Mouse (Mus musculus) lung, embryonic 14.5 days (tissue): Measurements from ENCODE around the gene Prkce. TPM values are rescaled to one million over a fixed set of nuclear protein-coding genes. Genes with fewer than 3 reads are reported as not detected.

Source experiments
- ATAC-seq: fragments of 200-750 bp; cut with Nextera tagmentation; 2 replicates; pipeline ENCODE4 v1.8.0; 2017; ENCODE audit warnings: mild to moderate bottlenecking, moderate TSS enrichment, moderate library complexity; ENCODE audit not compliant: insufficient read depth
- DNase-seq: peaks from one replicate; pipeline ENCODE4 v3.0.0-alpha.2; 2015
- H3K27ac ChIP-seq: fragments of 300-500 bp; sonication (generic); 2 replicates; pipeline ENCODE4 v1.5.1; 2014; ENCODE audit warnings: low read depth, mild to moderate bottlenecking, moderate library complexity
- H3K27me3 ChIP-seq: fragments of 300-500 bp; sonication (generic); 2 replicates; pipeline ENCODE4 v1.6.1; 2014; ENCODE audit warnings: low read length, control low read depth; ENCODE audit not compliant: insufficient read depth
- H3K36me3 ChIP-seq: fragments of 300-500 bp; sonication (generic); 2 replicates; pipeline ENCODE4 v1.6.1; 2014; ENCODE audit warnings: control low read depth; ENCODE audit not compliant: insufficient read depth
- H3K4me1 ChIP-seq: fragments of 300-500 bp; sonication (generic); 2 replicates; pipeline ENCODE4 v1.6.1; 2014; ENCODE audit warnings: antibody characterized with exemption, control low read depth; ENCODE audit not compliant: insufficient read depth
- H3K4me2 ChIP-seq: fragments of 300-500 bp; sonication (generic); 2 replicates; pipeline ENCODE4 v1.6.1; 2014; ENCODE audit warnings: mild to moderate bottlenecking
- H3K4me3 ChIP-seq: fragments of 300-500 bp; sonication (generic); 2 replicates; pipeline ENCODE4 v1.5.1; 2014; ENCODE audit warnings: low read depth, low read length
- H3K9ac ChIP-seq: fragments of 300-500 bp; sonication (generic); 2 replicates; pipeline ENCODE4 v1.6.1; 2014
- H3K9me3 ChIP-seq: fragments of 300-500 bp; sonication (generic); 2 replicates; pipeline ENCODE4 v1.6.1; 2016; ENCODE audit warnings: low read depth, low read length, control low read depth
- CTCF ChIP-seq: IDR thresholded peaks from 2 replicates; pipeline ENCODE4 v1.5.1; 2016; ENCODE audit warnings: antibody characterized with exemption, low read depth
- WGBS: fragments of 180-500 bp; shearing (Covaris S2); extraction: QIAGEN DNeasy Blood & Tissue Kit; methylation state at CpG from one replicate; pipeline ENCODE4 v1.1.7; 2014; 5-methylcytosine and 5-hydroxymethylcytosine counted together
- polyA plus RNA-seq: library from polyadenylated mRNA; unstranded; fragments of >200 nt; fragmentation: Nextera tagmentation; extraction: Ambion mirVana; gene quantifications from 2 replicates; pipeline ENCODE4 v1.2.1, GENCODE M21; 2014

Gene Prkce
- polyA plus RNA-seq, 1 experiment from 2014 or later = 10.1 TPM

GRCm38 (mm10) chr17:86225488-86226186 lies 58.1 kb downstream of the Prkce start:
- peak; percentile 84 for ATAC-seq
- Histone ChIP-seq H3K9ac (no peak overlapping the region), H3K4me1 (peaks cover 5% of the 10 kb centered on the region; the same call in 1 of the 2 replicates), H3K27ac (peak overlapping the region; percentile 16; the same call in 1 of the 2 replicates), H3K4me3 (no peak overlapping the region), H3K27me3 (no peaks in the 10 kb centered on the region), H3K36me3 (no peaks in the 10 kb centered on the region), H3K9me3 (no peaks in the 10 kb centered on the region), H3K4me2 (no peak overlapping the region)
- peak; percentile 58 for DNase-seq
- no peak for TF ChIP-seq CTCF
- WGBS = 41% methylated on average over 10 of the region's 10 CpGs

GRCm38 (mm10) chr17:86226198-86226597 lies 58.6 kb downstream of the Prkce start:
- Histone ChIP-seq H3K27me3 (no peaks in the 10 kb centered on the region), H3K9me3 (no peaks in the 10 kb centered on the region), H3K4me1 (peaks cover 5% of the 10 kb centered on the region; the same call in 1 of the 2 replicates), H3K27ac (no peak overlapping the region), H3K36me3 (no peaks in the 10 kb centered on the region), H3K9ac (no peak overlapping the region), H3K4me2 (no peak overlapping the region), H3K4me3 (no peak overlapping the region)
- DNase-seq (no peak), ATAC-seq (no peak)
- TF ChIP-seq CTCF = no peak
- WGBS = 47% methylated on average over 8 of the region's 8 CpGs

- no peaks in the 10 kb centered on the region for H3K9me3 ChIP-seq
- no peak overlapping the region for H3K4me3 ChIP-seq
- TF ChIP-seq CTCF = no peak
- no peak overlapping the region for H3K9ac ChIP-seq
- no peak overlapping the region for H3K27ac ChIP-seq
- WGBS = 84% methylated on average over 7 of the region's 7 CpGs
- H3K4me2 ChIP-seq = no peak overlapping the region
- H3K27me3 ChIP-seq = no peaks in the 10 kb centered on the region
- no peak for ATAC-seq
- no peak for DNase-seq
- no peaks in the 10 kb centered on the region for H3K36me3 ChIP-seq
- peaks cover 5% of the 10 kb centered on the region; the same call in 1 of the 2 replicates for H3K4me1 ChIP-seq
Measured at GRCm38 (mm10) chr17:86226635-86227034, 59.0 kb downstream of the Prkce start.

GRCm38 (mm10) chr17:86227389-86227788 lies 59.8 kb downstream of the Prkce start:
- peaks cover 5% of the 10 kb centered on the region; the same call in 1 of the 2 replicates for H3K4me1 ChIP-seq
- ATAC-seq (no peak), DNase-seq (no peak)
- H3K27me3 ChIP-seq = no peaks in the 10 kb centered on the region
- no peak overlapping the region for H3K4me3 ChIP-seq
- 79% methylated on average over 3 of the region's 3 CpGs for WGBS
- no peaks in the 10 kb centered on the region for H3K36me3 ChIP-seq
- H3K27ac ChIP-seq = no peak overlapping the region
- no peak overlapping the region for H3K9ac ChIP-seq
- no peak for TF ChIP-seq CTCF
- no peak overlapping the region for H3K4me2 ChIP-seq
- no peaks in the 10 kb centered on the region for H3K9me3 ChIP-seq

- DNase-seq = no peak
- Histone ChIP-seq H3K36me3 (no peaks in the 10 kb centered on the region), H3K9ac (no peak overlapping the region), H3K4me1 (peaks cover 5% of the 10 kb centered on the region; the same call in 1 of the 2 replicates), H3K27me3 (no peaks in the 10 kb centered on the region), H3K4me3 (no peak overlapping the region), H3K27ac (no peak overlapping the region), H3K4me2 (no peak overlapping the region), H3K9me3 (no peaks in the 10 kb centered on the region)
- no peak for TF ChIP-seq CTCF
- 86% methylated on average over 8 of the region's 8 CpGs for WGBS
- ATAC-seq = no peak
Measured at GRCm38 (mm10) chr17:86228850-86229249, 61.3 kb downstream of the Prkce start.

GRCm38 (mm10) chr17:86230141-86230633 lies 62.6 kb downstream of the Prkce start:
- 90% methylated on average over 16 of the region's 16 CpGs for WGBS
- no peak overlapping the region for H3K27ac ChIP-seq
- no peak overlapping the region for H3K4me2 ChIP-seq
- no peak for TF ChIP-seq CTCF
- peaks cover 5% of the 10 kb centered on the region; the same call in 1 of the 2 replicates for H3K4me1 ChIP-seq
- DNase-seq = no peak
- no peaks in the 10 kb centered on the region for H3K27me3 ChIP-seq
- H3K36me3 ChIP-seq = no peaks in the 10 kb centered on the region
- no peak for ATAC-seq
- H3K4me3 ChIP-seq = no peak overlapping the region
- H3K9ac ChIP-seq = no peak overlapping the region
- no peaks in the 10 kb centered on the region for H3K9me3 ChIP-seq

- H3K9ac ChIP-seq = no peak overlapping the region
- no peak for TF ChIP-seq CTCF
- no peaks in the 10 kb centered on the region for H3K36me3 ChIP-seq
- no peak overlapping the region for H3K4me2 ChIP-seq
- 70% methylated on average over 12 of the region's 12 CpGs for WGBS
- H3K27me3 ChIP-seq = no peaks in the 10 kb centered on the region
- no peak overlapping the region for H3K4me3 ChIP-seq
- H3K27ac ChIP-seq = no peak overlapping the region
- H3K9me3 ChIP-seq = no peaks in the 10 kb centered on the region
- DNase-seq (peak; percentile 31), ATAC-seq (peak; percentile 52; the same call in 1 of the 2 replicates)
- no peaks in the 10 kb centered on the region for H3K4me1 ChIP-seq
Measured at GRCm38 (mm10) chr17:86231741-86232179, 64.2 kb downstream of the Prkce start.
